Mouse (Mus musculus) small intestine, adult 2 months (tissue): ENCODE data around the gene Hmga2.

Experiments
- CTCF ChIP-seq: fragments of 200-500 bp; IDR thresholded peaks from 2 replicates; pipeline ENCODE4 v1.5.1; 2012; ENCODE audit warnings: low read depth, mild to moderate bottlenecking, control low read depth, inconsistent platforms, low read length, moderate library complexity, mixed read lengths; ENCODE audit not compliant: insufficient replicate concordance, insufficient read length; ENCODE audit errors: extremely low read depth
- POLR2A ChIP-seq: fragments of 200-500 bp; IDR thresholded peaks from 2 replicates; pipeline ENCODE4 v1.6.1; 2012; ENCODE audit warnings: low read depth, mild to moderate bottlenecking, control low read depth, inconsistent platforms, low read length, moderate library complexity

DNA sequence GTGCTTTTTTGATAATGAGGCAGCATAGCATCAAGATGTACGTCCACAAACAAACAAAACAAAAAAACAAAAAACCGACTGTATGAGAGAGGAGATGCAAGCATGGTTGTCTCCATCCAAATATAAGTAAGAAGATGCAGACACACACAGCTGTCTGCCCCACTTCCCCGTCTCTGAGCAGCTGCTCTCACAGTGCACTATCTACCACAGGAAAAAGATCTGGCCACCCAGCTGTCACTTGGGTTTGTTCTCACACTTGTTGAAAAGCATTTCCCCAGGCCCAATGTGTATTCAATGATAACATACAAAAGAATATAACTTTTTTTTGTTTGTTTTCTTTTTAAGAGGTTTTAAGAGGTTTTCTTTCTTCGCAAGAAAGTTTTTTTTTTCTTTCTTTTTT, 65.3 kb downstream of the Hmga2 start:
- no peak for TF ChIP-seq CTCF
- TF ChIP-seq POLR2A, result no peak
